Mouse (Mus musculus): ENCODE measurements at regions not wholly inside any gene's neighbourhood (a gene's known extent, or its start where the extent isn't known, plus 50 kb on each side); places are given as distances from the start of the nearest gene placed in this dataset.

- TF ChIP-seq EP300 (IDR thresholded peaks at IDR 0.05; ENCODE audit: insufficient read depth, low read depth, low read length) (no peak), CTCF (IDR thresholded peaks at IDR 0.05; ENCODE audit: low read depth, low read length) (no peak)
Observed at GRCm38 (mm10) chr5:119602001-119602400, 68.5 kb upstream of the Tbx3 start.

Measured in ES-Bruce4 (cell line).